Mouse (Mus musculus): ENCODE measurements around the gene Dnah14.

Gene Dnah14

GRCm38 (mm10) chr1:181793541-181793940 is 217.2 kb downstream of the Dnah14 start:
- DNase-seq, result no peak

- DNase-seq, result no peak
These were observed 223.6 kb downstream of the Dnah14 start for GRCm38 (mm10) chr1:181799911-181800310.

- no peak for DNase-seq
These were observed 224.3 kb downstream of the Dnah14 start for GRCm38 (mm10) chr1:181800667-181801066.

GRCm38 (mm10) chr1:181811481-181812223 is 235.3 kb downstream of the Dnah14 start:
- no peak for DNase-seq

- no peak for DNase-seq
These were observed 250.4 kb downstream of the Dnah14 start for GRCm38 (mm10) chr1:181826716-181827115.

- DNase-seq, result no peak
These were observed 252.0 kb downstream of the Dnah14 start for GRCm38 (mm10) chr1:181828365-181828764.

GRCm38 (mm10) chr1:181832720-181833119 is 256.4 kb downstream of the Dnah14 start:
- no peak for DNase-seq

GRCm38 (mm10) chr1:181833143-181833542 is 256.8 kb downstream of the Dnah14 start:
- no peak for DNase-seq

GRCm38 (mm10) chr1:181838111-181838510 is 261.8 kb downstream of the Dnah14 start:
- DNase-seq, result no peak

- no peak for DNase-seq
These were observed 263.5 kb downstream of the Dnah14 start for GRCm38 (mm10) chr1:181839746-181840366.

- DNase-seq, result no peak
These were observed 265.0 kb downstream of the Dnah14 start for GRCm38 (mm10) chr1:181841396-181841795.

GRCm38 (mm10) chr1:181841864-181842672 is 265.7 kb downstream of the Dnah14 start:
- DNase-seq, result peak; percentile 94

GRCm38 (mm10) chr1:181842781-181843180 is 266.4 kb downstream of the Dnah14 start, which contains the start of gene Lbr:
TSS of gene Lbr (minus strand) at chr1:181843046.
- DNase-seq, result no peak

GRCm38 (mm10) chr1:181844874-181845547 is 268.7 kb downstream of the Dnah14 start:
- no peak for DNase-seq

GRCm38 (mm10) chr1:181845767-181846166 is 269.4 kb downstream of the Dnah14 start:
- DNase-seq, result no peak

GRCm38 (mm10) chr1:181847396-181847795 is 271.0 kb downstream of the Dnah14 start:
- DNase-seq, result no peak

- no peak for DNase-seq
These were observed 271.9 kb downstream of the Dnah14 start for GRCm38 (mm10) chr1:181848210-181848609.

GRCm38 (mm10) chr1:181850441-181850840 is 274.1 kb downstream of the Dnah14 start:
- no peak for DNase-seq

- DNase-seq, result peak; percentile 55
These were observed 275.4 kb downstream of the Dnah14 start for GRCm38 (mm10) chr1:181851521-181852310.

GRCm38 (mm10) chr1:181852466-181852865 is 276.1 kb downstream of the Dnah14 start:
- no peak for DNase-seq

- DNase-seq, result no peak
These were observed 276.9 kb downstream of the Dnah14 start for GRCm38 (mm10) chr1:181853081-181853736.

- DNase-seq, result no peak
These were observed 278.5 kb downstream of the Dnah14 start for GRCm38 (mm10) chr1:181854829-181855228.
